Mouse (Mus musculus) kidney, embryonic 14.5 days (tissue): ENCODE data around the gene Ifnab. TPM values are rescaled to one million over a fixed set of nuclear protein-coding genes. Genes with fewer than 3 reads are reported as not detected.

Experiments used
- ATAC-seq: fragments of 200-750 bp; cut with Nextera tagmentation; 2 replicates; pipeline ENCODE4 v1.8.0; 2017; ENCODE audit warnings: moderate number of reproducible peaks, mild to moderate bottlenecking, moderate TSS enrichment, moderate library complexity; ENCODE audit not compliant: low FRiP score, low TSS enrichment
- H3K27ac ChIP-seq: fragments of 300-500 bp; sonication (generic); 2 replicates; pipeline ENCODE4 v1.5.1; 2014; ENCODE audit warnings: low read depth, mild to moderate bottlenecking, low read length, moderate library complexity, mixed read lengths
- H3K27me3 ChIP-seq: fragments of 300-500 bp; sonication (generic); 2 replicates; pipeline ENCODE4 v1.6.1; 2014; ENCODE audit warnings: mild to moderate bottlenecking, low read length; ENCODE audit not compliant: control insufficient read depth, insufficient read depth
- H3K36me3 ChIP-seq: fragments of 300-500 bp; sonication (generic); 2 replicates; pipeline ENCODE4 v1.6.1; 2014; ENCODE audit warnings: low read length, mixed read lengths; ENCODE audit not compliant: control insufficient read depth, insufficient read depth
- H3K4me1 ChIP-seq: fragments of 300-500 bp; sonication (generic); 2 replicates; pipeline ENCODE4 v1.6.1; 2014; ENCODE audit warnings: low read length, mixed read lengths; ENCODE audit not compliant: control insufficient read depth, insufficient read depth
- H3K4me2 ChIP-seq: fragments of 300-500 bp; sonication (generic); replicated peaks from 2 replicates; pipeline ENCODE4 v1.6.1; 2014; ENCODE audit warnings: low read depth, mild to moderate bottlenecking, low read length
- H3K4me3 ChIP-seq: fragments of 300-500 bp; sonication (generic); 2 replicates; pipeline ENCODE4 v1.5.1; 2014; ENCODE audit warnings: mild to moderate bottlenecking, low read length
- H3K9ac ChIP-seq: fragments of 300-500 bp; sonication (generic); 2 replicates; pipeline ENCODE4 v1.6.1; 2014; ENCODE audit warnings: low read depth, mild to moderate bottlenecking, low read length, moderate library complexity
- H3K9me3 ChIP-seq: fragments of 300-500 bp; sonication (generic); 2 replicates; pipeline ENCODE4 v1.6.1; 2016; ENCODE audit warnings: low read length; ENCODE audit not compliant: control insufficient read depth
- WGBS: fragments of 180-500 bp; shearing (Covaris S2); extraction: QIAGEN DNeasy Blood & Tissue Kit; methylation state at CpG from one replicate; pipeline ENCODE4 v1.1.7; 2014; 5-methylcytosine and 5-hydroxymethylcytosine counted together
- polyA plus RNA-seq: library from polyadenylated mRNA; unstranded; fragments of >200 nt; fragmentation: Nextera tagmentation; extraction: Ambion mirVana; gene quantifications from 2 replicates; pipeline ENCODE4 v1.2.1, GENCODE M21; 2014

The Ifnab gene
- polyA plus RNA-seq, 1 experiment from 2014 or later, result not detected

- no peaks in the 10 kb centered on the region for H3K4me1 ChIP-seq
- H3K27ac ChIP-seq, result no peak overlapping the region
- H3K36me3 ChIP-seq, result no peaks in the 10 kb centered on the region
- peak overlapping the region; percentile 26; the same call in 1 of the 2 replicates for H3K4me3 ChIP-seq
- no peaks in the 10 kb centered on the region for H3K27me3 ChIP-seq
- peak; percentile 92 for ATAC-seq
- 12% methylated on average over 11 of the region's 11 CpGs for WGBS
- H3K9ac ChIP-seq, result peak overlapping the region; percentile 42; the same call in 1 of the 2 replicates
- no peaks in the 10 kb centered on the region for H3K9me3 ChIP-seq
- H3K4me2 ChIP-seq, result peak overlapping the region; percentile 33
These were observed 49.9 kb downstream of the Ifnab start for GRCm38 (mm10) chr4:88641077-88641831.

GRCm38 (mm10) chr4:88640704-88641076 lies 50.5 kb downstream of the Ifnab start:
- peak overlapping the region; percentile 42; the same call in 1 of the 2 replicates for H3K9ac ChIP-seq
- ATAC-seq, result no peak
- no peak overlapping the region for H3K27ac ChIP-seq
- no peaks in the 10 kb centered on the region for H3K4me1 ChIP-seq
- H3K27me3 ChIP-seq, result no peaks in the 10 kb centered on the region
- peak overlapping the region; percentile 33 for H3K4me2 ChIP-seq
- no peaks in the 10 kb centered on the region for H3K36me3 ChIP-seq
- H3K9me3 ChIP-seq, result no peaks in the 10 kb centered on the region
- WGBS, result 63% methylated on average over 8 of the region's 8 CpGs
- H3K4me3 ChIP-seq, result peak overlapping the region; percentile 26; the same call in 1 of the 2 replicates

Other genes starting within 250 kb of the Ifnab start
- gene Ifnb1, start 168.6 kb downstream of the Ifnab start, polyA plus RNA-seq, result not detected in 2 replicates
- not detected in 2 replicates for gene Ifna15, start 133.1 kb downstream of the Ifnab start, polyA plus RNA-seq
- not detected in 2 replicates for gene Ifna14, start 119.6 kb downstream of the Ifnab start, polyA plus RNA-seq
- not detected in 2 replicates for gene Ifna9, start 99.0 kb downstream of the Ifnab start, polyA plus RNA-seq
- not detected in 2 replicates for gene Ifna12, start 88.0 kb downstream of the Ifnab start, polyA plus RNA-seq
- not detected in 2 replicates for gene C87499, start 56.9 kb downstream of the Ifnab start, polyA plus RNA-seq
- not detected in 2 replicates for gene Ifna13, start 46.9 kb downstream of the Ifnab start, polyA plus RNA-seq
- not detected in 2 replicates for gene Ifna16, start 14.4 kb downstream of the Ifnab start, polyA plus RNA-seq
- gene Ifna2, start 7.4 kb downstream of the Ifnab start, polyA plus RNA-seq, result not detected in 2 replicates
- 0.31 and 0.81 TPM in 2 replicates for gene Gm26566, start 30.4 kb upstream of the Ifnab start, polyA plus RNA-seq
- gene Klhl9, start 31.1 kb upstream of the Ifnab start, polyA plus RNA-seq, result 86.2 and 120 TPM in 2 replicates
- not detected in 2 replicates for gene Gm13271, start 63.5 kb upstream of the Ifnab start, polyA plus RNA-seq
- gene Gm13283, start 68.8 kb upstream of the Ifnab start, polyA plus RNA-seq, result 0.30 and 0.47 TPM in 2 replicates
- 0.51 and 0.92 TPM in 2 replicates for gene Gm13290, start 82.5 kb upstream of the Ifnab start, polyA plus RNA-seq
- gene Gm13289, start 85.6 kb upstream of the Ifnab start, polyA plus RNA-seq, result not detected in 2 replicates
- not detected in 2 replicates for gene Gm13272, start 88.5 kb upstream of the Ifnab start, polyA plus RNA-seq
- 0.19 TPM in 1 of 2 replicates, not detected in the other for gene Ifnz, start 90.8 kb upstream of the Ifnab start, polyA plus RNA-seq
- gene Gm13276, start 94.3 kb upstream of the Ifnab start, polyA plus RNA-seq, result not detected in 2 replicates
- gene Gm13277, start 97.3 kb upstream of the Ifnab start, polyA plus RNA-seq, result not detected in 2 replicates
- gene Gm13278, start 100.2 kb upstream of the Ifnab start, polyA plus RNA-seq, result not detected in 2 replicates
- gene Gm13275, start 103.1 kb upstream of the Ifnab start, polyA plus RNA-seq, result not detected in 2 replicates
- not detected in 2 replicates for gene Gm13279, start 106.0 kb upstream of the Ifnab start, polyA plus RNA-seq
- gene Gm13285, start 108.3 kb upstream of the Ifnab start, polyA plus RNA-seq, result 0.19 and 0.69 TPM in 2 replicates
- gene Gm13287, start 111.9 kb upstream of the Ifnab start, polyA plus RNA-seq, result not detected in 2 replicates
- gene Gm13288, start 114.2 kb upstream of the Ifnab start, polyA plus RNA-seq, result not detected in 2 replicates
- gene Ifna7, start 124.9 kb upstream of the Ifnab start, polyA plus RNA-seq, result not detected in 2 replicates
- not detected in 2 replicates for gene Ifna11, start 128.6 kb upstream of the Ifnab start, polyA plus RNA-seq
- not detected in 2 replicates for gene Ifna6, start 136.1 kb upstream of the Ifnab start, polyA plus RNA-seq
- gene Ifna5, start 144.2 kb upstream of the Ifnab start, polyA plus RNA-seq, result not detected in 2 replicates
- gene Ifna4, start 150.5 kb upstream of the Ifnab start, polyA plus RNA-seq, result not detected in 2 replicates
- gene Ifna1, start 158.7 kb upstream of the Ifnab start, polyA plus RNA-seq, result not detected in 2 replicates
- gene Ifne, start 188.8 kb upstream of the Ifnab start, polyA plus RNA-seq, result not detected in 2 replicates